Mouse (Mus musculus): ENCODE data around the gene Lmo4. TPM values are rescaled to one million over a fixed set of nuclear protein-coding genes. Genes with fewer than 3 reads are reported as not detected.

Gene Lmo4
- 33.3 and 39.8 TPM in 2 replicates for polyA plus RNA-seq (2012; rRNA removed)

GRCm38 (mm10) chr3:144204413-144205311, at the start of gene Lmo4:
Gene Lmo4 (minus strand): TSS chr3:144205220.
- no peak for DNase-seq (ENCODE audit: low read depth, low spot score)
- WGBS, result 1% methylated on average over 76 of the region's 76 CpGs

GRCm38 (mm10) chr3:144254281-144254680, 49.3 kb upstream of the Lmo4 start:
- DNase-seq (ENCODE audit: low read depth, low spot score), result no peak
- 93% methylated on average over 5 of the region's 5 CpGs for WGBS

GRCm38 (mm10) chr3:144253018-144253417, 48.0 kb upstream of the Lmo4 start:
- 73% methylated on average over 6 of the region's 6 CpGs for WGBS
- no peak for DNase-seq (ENCODE audit: low read depth, low spot score)

GRCm38 (mm10) chr3:144252109-144252508, 47.1 kb upstream of the Lmo4 start:
- DNase-seq (ENCODE audit: low read depth, low spot score), result no peak
- WGBS, result 76% methylated on average over 4 of the region's 4 CpGs

- WGBS, result 24% methylated on average over 15 of the region's 15 CpGs
- no peak for DNase-seq (ENCODE audit: low read depth, low spot score)
Measured at GRCm38 (mm10) chr3:144242025-144242673, 37.1 kb upstream of the Lmo4 start.

- DNase-seq (ENCODE audit: low read depth, low spot score), result no peak
- 94% methylated on average over 3 of the region's 3 CpGs for WGBS
Measured at GRCm38 (mm10) chr3:144241161-144241560, 36.1 kb upstream of the Lmo4 start.

- WGBS, result 96% methylated on average over 11 of the region's 11 CpGs
- DNase-seq (ENCODE audit: low read depth, low spot score), result no peak
Measured at GRCm38 (mm10) chr3:144238482-144238881, 33.5 kb upstream of the Lmo4 start.

- WGBS, result 54% methylated on average over 11 of the region's 11 CpGs
- no peak for DNase-seq (ENCODE audit: low read depth, low spot score)
Measured at GRCm38 (mm10) chr3:144232347-144233008, 27.5 kb upstream of the Lmo4 start.

- WGBS, result 40% methylated on average over 6 of the region's 6 CpGs
- no peak for DNase-seq (ENCODE audit: low read depth, low spot score)
Measured at GRCm38 (mm10) chr3:144231931-144232330, 26.9 kb upstream of the Lmo4 start.

- 82% methylated on average over 7 of the region's 7 CpGs for WGBS
- no peak for DNase-seq (ENCODE audit: low read depth, low spot score)
Measured at GRCm38 (mm10) chr3:144231419-144231818, 26.4 kb upstream of the Lmo4 start.

GRCm38 (mm10) chr3:144230016-144230415, 25.0 kb upstream of the Lmo4 start:
- no peak for DNase-seq (ENCODE audit: low read depth, low spot score)
- WGBS, result 88% methylated on average over 9 of the region's 9 CpGs

GRCm38 (mm10) chr3:144229312-144229711, 24.3 kb upstream of the Lmo4 start:
- DNase-seq (ENCODE audit: low read depth, low spot score), result no peak
- WGBS, result 77% methylated on average over 7 of the region's 7 CpGs

GRCm38 (mm10) chr3:144225456-144226240, 20.6 kb upstream of the Lmo4 start:
- no peak for DNase-seq (ENCODE audit: low read depth, low spot score)
- WGBS, result 33% methylated on average over 9 of the region's 9 CpGs

- 83% methylated on average over 7 of the region's 7 CpGs for WGBS
- no peak for DNase-seq (ENCODE audit: low read depth, low spot score)
Measured at GRCm38 (mm10) chr3:144224594-144224993, 19.6 kb upstream of the Lmo4 start.

GRCm38 (mm10) chr3:144223377-144224105, 18.5 kb upstream of the Lmo4 start:
- 90% methylated on average over 20 of the region's 20 CpGs for WGBS
- no peak for DNase-seq (ENCODE audit: low read depth, low spot score)

GRCm38 (mm10) chr3:144222381-144222780, 17.4 kb upstream of the Lmo4 start:
- no peak for DNase-seq (ENCODE audit: low read depth, low spot score)
- WGBS, result 82% methylated on average over 9 of the region's 9 CpGs

GRCm38 (mm10) chr3:144207498-144207897, 2.5 kb upstream of the Lmo4 start:
- no peak for DNase-seq (ENCODE audit: low read depth, low spot score)
- 24% methylated on average over 5 of the region's 5 CpGs for WGBS

GRCm38 (mm10) chr3:144206942-144207341, 1.9 kb upstream of the Lmo4 start:
- no peak for DNase-seq (ENCODE audit: low read depth, low spot score)
- 91% methylated on average over 1 of the region's 1 CpGs for WGBS

- 9% methylated on average over 3 of the region's 3 CpGs for WGBS
Measured at GRCm38 (mm10) chr3:144206261-144206660, 1.2 kb upstream of the Lmo4 start.

More at GRCm38 (mm10) chr3:144206261-144206660, 1.2 kb upstream of the Lmo4 start:
- no peak for DNase-seq (ENCODE audit: low read depth, low spot score)
